Mouse (Mus musculus): ENCODE data around the gene Gli3. TPM values are rescaled to one million over a fixed set of nuclear protein-coding genes. Genes with fewer than 3 reads are reported as not detected.

The Gli3 gene
- polyA plus RNA-seq, 1 experiment from 2014 or later, result 35.2 TPM

DNA sequence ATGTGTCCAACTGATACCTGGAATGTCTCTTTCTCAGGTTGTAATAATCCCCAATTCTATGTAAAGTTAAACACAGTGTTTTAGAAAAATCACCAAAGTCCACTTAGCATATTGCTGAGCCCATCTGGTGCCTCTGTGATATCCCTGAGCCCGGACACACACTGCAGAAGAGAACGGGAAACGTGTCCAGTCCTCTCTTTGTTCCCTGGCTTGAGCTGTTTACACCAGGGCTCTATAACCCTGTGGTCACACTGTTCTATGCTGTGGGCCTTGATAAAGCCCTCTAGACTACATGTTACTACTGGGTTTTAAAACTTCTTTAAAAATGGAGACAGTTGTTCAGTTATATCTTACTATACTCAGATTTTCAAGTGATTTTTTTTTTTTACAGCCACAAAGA, 154.4 kb downstream of the Gli3 start:
- no peak overlapping the region for H3K4me3 ChIP-seq (ENCODE audit: low read depth, low read length)
- H3K36me3 ChIP-seq (ENCODE audit: control insufficient read depth, insufficient read depth, low read length), result no peaks in the 10 kb centered on the region
- no peak overlapping the region for H3K9ac ChIP-seq (replicated peaks; ENCODE audit: low read depth, low read length)
- H3K27me3 ChIP-seq (ENCODE audit: control insufficient read depth, insufficient read depth, low read length), result no peaks in the 10 kb centered on the region
- no peak overlapping the region for H3K27ac ChIP-seq (ENCODE audit: low read length)
- H3K9me3 ChIP-seq (ENCODE audit: control insufficient read depth, low read depth, low read length), result no peaks in the 10 kb centered on the region
- 56% methylated on average over 3 of the region's 3 CpGs for WGBS
- H3K4me2 ChIP-seq (replicated peaks; ENCODE audit: low read depth, low read length), result no peak overlapping the region
- no peaks in the 10 kb centered on the region for H3K4me1 ChIP-seq (ENCODE audit: control insufficient read depth, insufficient read depth, low read length)
- no peak for ATAC-seq (ENCODE audit: insufficient number of reproducible peaks, insufficient read depth, low FRiP score, low read depth)

DNA sequence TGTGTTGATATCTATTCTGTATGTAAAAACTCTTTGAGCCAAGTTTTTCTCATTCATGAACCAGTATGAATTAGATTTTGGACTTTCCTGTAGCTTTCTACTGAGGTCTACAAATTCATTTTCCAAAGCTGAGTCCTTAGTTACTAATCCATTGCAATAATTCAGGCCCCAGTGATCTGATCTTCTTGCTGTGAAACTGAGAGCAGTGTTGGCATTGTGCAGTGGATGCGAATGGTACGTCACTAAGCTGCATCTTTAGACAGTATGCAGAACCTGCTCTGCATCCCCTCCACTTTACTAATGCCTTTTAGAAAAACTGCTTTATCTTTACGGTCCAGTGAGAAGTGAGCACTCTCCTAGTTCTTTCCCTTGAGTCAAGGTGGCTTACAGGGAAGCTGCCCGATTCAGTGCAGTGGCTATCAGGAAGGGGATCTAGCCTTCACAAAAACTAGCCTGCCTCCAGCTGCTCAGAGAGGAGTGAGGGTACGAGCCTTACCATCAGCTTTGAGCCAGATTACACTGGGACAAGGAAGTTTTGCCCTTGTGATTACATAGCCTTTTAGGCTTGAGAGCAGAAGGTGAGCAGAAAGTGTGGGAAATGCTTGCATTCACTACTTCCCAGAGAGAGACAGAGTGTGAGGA, 155.1 kb downstream of the Gli3 start:
- no peak overlapping the region for H3K4me3 ChIP-seq (ENCODE audit: low read depth, low read length)
- ATAC-seq (ENCODE audit: insufficient number of reproducible peaks, insufficient read depth, low FRiP score, low read depth), result no peak
- no peak overlapping the region for H3K27ac ChIP-seq (ENCODE audit: low read length)

DNA sequence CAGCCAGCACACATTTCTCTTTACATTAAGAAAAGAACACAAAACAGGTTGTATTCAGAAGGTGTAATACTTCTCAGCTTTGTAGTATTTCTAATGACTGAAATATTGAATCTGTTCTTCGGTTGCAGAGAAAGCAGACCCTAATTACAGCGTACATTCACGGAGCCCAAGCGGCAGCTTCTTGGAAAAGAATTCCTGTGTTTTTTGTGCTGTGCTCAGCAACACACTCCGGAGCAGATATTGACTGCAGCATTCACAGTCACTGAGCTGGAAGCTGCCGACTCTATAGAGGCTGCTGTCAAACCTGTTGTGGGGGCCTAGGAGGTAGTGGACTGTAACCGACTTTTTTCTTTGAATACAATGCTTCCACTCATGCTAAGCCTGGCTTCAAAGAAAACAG, 158.0 kb downstream of the Gli3 start:
- H3K27ac ChIP-seq (ENCODE audit: low read length), result no peak overlapping the region
- no peak overlapping the region for H3K9ac ChIP-seq (replicated peaks; ENCODE audit: low read depth, low read length)
- no peaks in the 10 kb centered on the region for H3K4me1 ChIP-seq (ENCODE audit: control insufficient read depth, insufficient read depth, low read length)
- ATAC-seq (ENCODE audit: insufficient number of reproducible peaks, insufficient read depth, low FRiP score, low read depth), result no peak
- H3K36me3 ChIP-seq (ENCODE audit: control insufficient read depth, insufficient read depth, low read length), result no peaks in the 10 kb centered on the region
- H3K4me3 ChIP-seq (ENCODE audit: low read depth, low read length), result no peak overlapping the region
- H3K27me3 ChIP-seq (ENCODE audit: control insufficient read depth, insufficient read depth, low read length), result no peaks in the 10 kb centered on the region
- no peaks in the 10 kb centered on the region for H3K9me3 ChIP-seq (ENCODE audit: control insufficient read depth, low read depth, low read length)
- no peak overlapping the region for H3K4me2 ChIP-seq (replicated peaks; ENCODE audit: low read depth, low read length)
- WGBS, result 71% methylated on average over 7 of the region's 7 CpGs

More for the DNA sequence above, 155.1 kb downstream of the Gli3 start:
- H3K27me3 ChIP-seq (ENCODE audit: control insufficient read depth, insufficient read depth, low read length), result no peaks in the 10 kb centered on the region
- H3K9me3 ChIP-seq (ENCODE audit: control insufficient read depth, low read depth, low read length), result no peaks in the 10 kb centered on the region
- H3K9ac ChIP-seq (replicated peaks; ENCODE audit: low read depth, low read length), result no peak overlapping the region
- no peaks in the 10 kb centered on the region for H3K4me1 ChIP-seq (ENCODE audit: control insufficient read depth, insufficient read depth, low read length)
- no peaks in the 10 kb centered on the region for H3K36me3 ChIP-seq (ENCODE audit: control insufficient read depth, insufficient read depth, low read length)
- 68% methylated on average over 5 of the region's 5 CpGs for WGBS
- H3K4me2 ChIP-seq (replicated peaks; ENCODE audit: low read depth, low read length), result no peak overlapping the region

DNA sequence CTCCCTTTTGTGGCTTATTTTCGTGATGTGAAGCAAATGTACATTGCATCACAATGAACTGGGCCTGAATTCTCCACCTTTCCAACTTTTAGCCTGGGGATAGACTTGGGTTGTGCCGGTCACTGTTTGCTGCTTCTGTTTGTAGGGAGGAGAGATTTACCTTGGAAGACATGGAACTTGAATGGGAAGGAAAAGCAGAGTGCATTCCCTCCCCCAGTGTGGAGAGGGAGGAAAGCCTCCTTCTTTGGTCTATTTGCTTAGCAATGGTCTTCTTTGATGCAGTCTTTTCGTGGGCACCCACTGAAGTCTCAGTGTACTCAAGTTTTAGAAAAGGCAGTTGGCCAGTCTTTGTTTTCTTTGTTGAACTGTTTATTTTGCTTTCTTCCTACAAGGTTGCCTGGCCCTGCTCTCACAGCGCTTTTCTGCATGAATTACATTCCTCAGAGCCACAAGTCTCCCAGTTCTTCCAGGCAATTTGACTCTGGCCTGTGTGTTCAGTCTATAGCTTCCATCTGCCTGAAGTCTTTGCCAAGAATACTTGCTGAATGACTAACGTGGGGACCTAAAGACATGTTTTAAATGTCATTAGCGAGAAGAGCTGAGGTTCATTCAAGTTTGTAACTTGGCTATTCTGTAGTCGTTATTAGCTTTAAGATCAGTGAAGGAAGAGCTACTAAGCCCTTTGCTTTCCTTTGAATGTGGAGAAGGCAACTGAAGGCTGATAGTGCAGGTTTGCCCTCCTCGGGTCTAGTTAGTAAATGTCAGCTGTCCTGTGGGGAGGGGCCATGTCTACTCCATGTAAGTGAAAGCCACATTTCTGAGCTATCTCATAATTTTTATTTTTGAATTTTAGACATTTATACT, 161.7 kb downstream of the Gli3 start:
- no peak; the same call in 1 of the 2 replicates for ATAC-seq (ENCODE audit: insufficient number of reproducible peaks, insufficient read depth, low FRiP score, low read depth)
- no peak overlapping the region for H3K27ac ChIP-seq (ENCODE audit: low read length)
- 38% methylated on average over 8 of the region's 8 CpGs for WGBS
- no peaks in the 10 kb centered on the region for H3K27me3 ChIP-seq (ENCODE audit: control insufficient read depth, insufficient read depth, low read length)
- H3K4me1 ChIP-seq (ENCODE audit: control insufficient read depth, insufficient read depth, low read length), result no peaks in the 10 kb centered on the region
- no peak overlapping the region for H3K4me2 ChIP-seq (replicated peaks; ENCODE audit: low read depth, low read length)
- H3K9me3 ChIP-seq (ENCODE audit: control insufficient read depth, low read depth, low read length), result no peaks in the 10 kb centered on the region
- no peak overlapping the region for H3K4me3 ChIP-seq (ENCODE audit: low read depth, low read length)
- no peak overlapping the region for H3K9ac ChIP-seq (replicated peaks; ENCODE audit: low read depth, low read length)
- no peaks in the 10 kb centered on the region for H3K36me3 ChIP-seq (ENCODE audit: control insufficient read depth, insufficient read depth, low read length)

DNA sequence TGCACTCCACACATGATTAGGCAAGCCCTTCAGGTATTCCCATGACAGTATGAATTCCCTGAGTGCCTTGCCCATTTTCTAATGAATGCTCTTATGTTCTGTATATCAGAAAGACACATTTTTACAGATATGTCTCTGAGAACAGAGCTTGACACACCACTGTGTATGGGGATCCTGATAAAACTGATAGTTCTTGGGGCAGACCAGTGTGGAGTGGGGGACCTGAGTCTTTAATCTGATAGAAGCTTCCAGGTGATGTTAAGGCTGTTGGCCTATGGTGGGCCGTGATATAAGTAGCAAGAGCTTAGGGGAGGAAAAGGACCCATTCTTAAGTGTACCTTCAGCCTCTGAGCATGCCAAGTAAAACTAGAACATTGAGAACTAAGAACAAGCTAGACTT, 178.5 kb downstream of the Gli3 start:
- no peaks in the 10 kb centered on the region for H3K4me1 ChIP-seq (ENCODE audit: control insufficient read depth, insufficient read depth, low read length)
- H3K4me2 ChIP-seq (replicated peaks; ENCODE audit: low read depth, low read length), result no peak overlapping the region
- WGBS, result 94% methylated on average over 1 of the region's 1 CpGs
- no peak overlapping the region for H3K27ac ChIP-seq (ENCODE audit: low read length)
- no peak overlapping the region for H3K9ac ChIP-seq (replicated peaks; ENCODE audit: low read depth, low read length)
- no peaks in the 10 kb centered on the region for H3K9me3 ChIP-seq (ENCODE audit: control insufficient read depth, low read depth, low read length)
- ATAC-seq (ENCODE audit: insufficient number of reproducible peaks, insufficient read depth, low FRiP score, low read depth), result no peak
- H3K4me3 ChIP-seq (ENCODE audit: low read depth, low read length), result no peak overlapping the region
- peaks cover 4% of the 10 kb centered on the region; the same call in 1 of the 2 replicates for H3K36me3 ChIP-seq (ENCODE audit: control insufficient read depth, insufficient read depth, low read length)
- no peaks in the 10 kb centered on the region for H3K27me3 ChIP-seq (ENCODE audit: control insufficient read depth, insufficient read depth, low read length)

DNA sequence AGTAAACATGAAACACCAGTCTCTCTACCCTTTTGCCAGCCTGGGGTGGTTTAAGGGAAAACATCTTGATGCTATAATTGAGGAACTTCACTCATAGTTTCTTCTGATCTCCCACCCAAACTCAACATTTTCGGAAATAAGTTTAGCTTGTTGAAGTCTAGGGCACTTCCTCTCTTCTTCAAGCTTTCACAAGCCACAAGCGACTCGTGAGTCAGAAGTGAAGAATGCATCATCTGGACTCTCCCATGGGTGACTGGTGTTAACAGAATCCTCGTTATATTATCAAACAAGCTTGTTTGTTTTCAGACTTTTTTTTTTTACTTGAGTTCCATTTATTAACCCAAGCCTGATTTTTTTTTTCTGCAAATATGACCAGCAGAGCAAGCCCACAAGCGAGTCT, 197.5 kb downstream of the Gli3 start:
- no peaks in the 10 kb centered on the region for H3K9me3 ChIP-seq (ENCODE audit: control insufficient read depth, low read depth, low read length)
- H3K4me2 ChIP-seq (replicated peaks; ENCODE audit: low read depth, low read length), result no peak overlapping the region
- H3K27ac ChIP-seq (ENCODE audit: low read length), result no peak overlapping the region
- no peaks in the 10 kb centered on the region for H3K27me3 ChIP-seq (ENCODE audit: control insufficient read depth, insufficient read depth, low read length)
- H3K4me1 ChIP-seq (ENCODE audit: control insufficient read depth, insufficient read depth, low read length), result no peaks in the 10 kb centered on the region
- no peak for ATAC-seq (ENCODE audit: insufficient number of reproducible peaks, insufficient read depth, low FRiP score, low read depth)
- no peak overlapping the region for H3K4me3 ChIP-seq (ENCODE audit: low read depth, low read length)
- peaks cover 17% of the 10 kb centered on the region for H3K36me3 ChIP-seq (ENCODE audit: control insufficient read depth, insufficient read depth, low read length)
- 85% methylated on average over 5 of the region's 5 CpGs for WGBS
- no peak overlapping the region for H3K9ac ChIP-seq (replicated peaks; ENCODE audit: low read depth, low read length)

DNA sequence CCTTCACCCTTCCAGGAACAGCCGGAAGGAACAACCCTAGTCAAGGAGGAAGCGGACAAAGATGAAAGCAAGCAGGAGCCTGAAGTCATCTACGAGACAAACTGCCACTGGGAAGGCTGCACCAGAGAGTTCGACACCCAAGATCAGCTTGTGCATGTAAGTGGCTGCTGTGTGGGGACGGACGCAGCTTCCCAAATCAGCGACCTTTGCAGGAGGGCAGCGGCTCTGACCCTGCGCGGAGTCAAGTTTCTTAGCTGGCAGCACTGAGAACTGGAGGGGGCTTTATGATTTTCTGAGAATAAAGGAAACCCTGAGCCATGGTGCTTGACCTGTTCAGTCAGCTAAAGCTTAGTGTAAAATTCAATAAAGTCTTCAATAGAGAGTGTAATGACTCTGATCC, 199.3 kb downstream of the Gli3 start:
- no peak for ATAC-seq (ENCODE audit: insufficient number of reproducible peaks, insufficient read depth, low FRiP score, low read depth)
- Histone ChIP-seq H3K36me3 (ENCODE audit: control insufficient read depth, insufficient read depth, low read length) (peaks cover 17% of the 10 kb centered on the region), H3K9me3 (ENCODE audit: control insufficient read depth, low read depth, low read length) (no peaks in the 10 kb centered on the region), H3K27ac (ENCODE audit: low read length) (no peak overlapping the region), H3K27me3 (ENCODE audit: control insufficient read depth, insufficient read depth, low read length) (no peaks in the 10 kb centered on the region), H3K4me1 (ENCODE audit: control insufficient read depth, insufficient read depth, low read length) (no peaks in the 10 kb centered on the region), H3K4me3 (ENCODE audit: low read depth, low read length) (no peak overlapping the region), H3K4me2 (replicated peaks; ENCODE audit: low read depth, low read length) (no peak overlapping the region), H3K9ac (replicated peaks; ENCODE audit: low read depth, low read length) (no peak overlapping the region)
- 66% methylated on average over 10 of the region's 10 CpGs for WGBS

DNA sequence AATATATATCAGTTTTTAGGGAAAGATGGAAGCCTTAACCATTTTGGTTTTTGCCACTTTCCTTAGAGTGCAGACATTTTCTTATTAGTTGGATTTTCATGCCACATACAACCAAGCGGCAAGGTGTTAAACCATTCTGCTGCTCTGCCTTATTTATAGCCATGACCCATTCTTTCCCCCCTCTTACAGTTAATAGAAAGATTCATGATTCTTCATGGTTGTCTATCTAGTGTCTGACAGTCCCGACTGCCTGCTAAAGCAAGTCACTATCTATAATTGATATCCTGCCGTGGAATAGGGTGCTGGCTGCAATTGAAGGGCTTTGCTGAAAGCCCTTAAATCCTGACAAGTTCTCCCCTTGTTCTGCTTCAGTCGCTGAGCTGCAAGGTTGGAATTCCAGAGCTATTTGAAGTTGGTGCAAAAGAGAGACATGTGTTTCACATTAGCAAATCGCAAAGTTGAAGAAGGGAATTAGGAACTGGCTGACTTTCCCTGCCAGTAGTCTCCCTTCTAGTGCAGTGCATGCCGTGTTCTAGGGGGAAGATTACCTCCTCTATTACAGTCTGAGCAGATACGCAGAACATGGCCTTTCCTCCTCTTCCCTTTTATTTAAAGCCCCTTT, 201.7 kb downstream of the Gli3 start:
- 45% methylated on average over 7 of the region's 7 CpGs for WGBS

More for the DNA sequence above, 201.7 kb downstream of the Gli3 start:
- no peak overlapping the region for H3K27ac ChIP-seq (ENCODE audit: low read length)
- ATAC-seq (ENCODE audit: insufficient number of reproducible peaks, insufficient read depth, low FRiP score, low read depth), result no peak
- no peaks in the 10 kb centered on the region for H3K9me3 ChIP-seq (ENCODE audit: control insufficient read depth, low read depth, low read length)
- H3K36me3 ChIP-seq (ENCODE audit: control insufficient read depth, insufficient read depth, low read length), result peaks cover 17% of the 10 kb centered on the region
- no peak overlapping the region for H3K9ac ChIP-seq (replicated peaks; ENCODE audit: low read depth, low read length)
- H3K4me3 ChIP-seq (ENCODE audit: low read depth, low read length), result no peak overlapping the region
- no peaks in the 10 kb centered on the region for H3K27me3 ChIP-seq (ENCODE audit: control insufficient read depth, insufficient read depth, low read length)
- H3K4me2 ChIP-seq (replicated peaks; ENCODE audit: low read depth, low read length), result no peak overlapping the region
- H3K4me1 ChIP-seq (ENCODE audit: control insufficient read depth, insufficient read depth, low read length), result no peaks in the 10 kb centered on the region
